Mouse (Mus musculus): ENCODE measurements around the gene Nufip2.
A peak's percentile ranks its signal among the peaks of the same experiment; 100 is the strongest.

Nufip2 gene

GRCm38 (mm10) chr11:77791241-77791727, 105.3 kb downstream of the Nufip2 start:
- Histone ChIP-seq H3K27me3 (ENCODE audit: insufficient read depth, low read length) (no peaks in the 10 kb centered on the region), H3K4me3 (replicated peaks; ENCODE audit: low read length) (peak overlapping the region; percentile 73), H3K36me3 (ENCODE audit: insufficient read depth, low read length) (no peaks in the 10 kb centered on the region), H3K4me1 (replicated peaks; ENCODE audit: low read depth, low read length) (peaks cover 66% of the 10 kb centered on the region), H3K9me3 (ENCODE audit: low read length) (no peaks in the 10 kb centered on the region)
- TF ChIP-seq POU5F1 (IDR thresholded peaks at IDR 0.05; ENCODE audit: borderline replicate concordance, low read length) (no peak), NANOG (IDR thresholded peaks at IDR 0.05; ENCODE audit: borderline replicate concordance, low read length) (no peak), CTCF (conservative IDR thresholded peaks at IDR 0.05; ENCODE audit: low read length) (no peak)
